Mouse (Mus musculus) ES-CJ7 (cell line): ENCODE measurements at regions not wholly inside any gene's neighbourhood (a gene's known extent, or its start where the extent isn't known, plus 50 kb on each side); places are given as distances from the start of the nearest gene placed in this dataset.
"Not testable (repeated sequence)": the region's sequence is repeated elsewhere in the genome, so short reads cannot be mapped to it uniquely, and the experiment has no call there.

ENCODE experiments used
- DNase-seq: peaks from one replicate; pipeline ENCODE4 v3.0.0; 2011; ENCODE audit warnings: low read depth, low spot score

GRCm38 (mm10) chrX:99732526-99732925, 88.3 kb upstream of the Tmem28 start:
- DNase-seq, result no peak

DNA sequence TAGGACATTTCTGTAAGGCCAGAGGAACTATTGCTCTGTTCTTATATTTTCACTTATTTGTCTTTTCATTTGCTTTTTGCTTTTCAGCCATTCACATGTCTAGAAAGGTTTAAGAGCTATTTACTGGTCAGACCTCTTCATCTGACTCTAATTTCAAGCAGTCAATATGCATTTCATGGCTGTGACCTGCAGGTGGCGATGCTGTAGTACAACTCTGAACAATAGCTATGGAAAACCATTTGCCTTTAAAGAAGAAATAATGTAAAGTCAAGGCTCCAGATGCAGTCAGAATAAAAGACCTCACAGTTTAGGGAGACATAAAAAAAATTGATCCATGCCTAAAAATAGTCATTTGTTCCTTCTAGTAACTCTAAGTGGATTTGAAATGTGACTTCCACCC, 95.7 kb upstream of the Tmem28 start:
- peak; percentile 37 for DNase-seq

DNA sequence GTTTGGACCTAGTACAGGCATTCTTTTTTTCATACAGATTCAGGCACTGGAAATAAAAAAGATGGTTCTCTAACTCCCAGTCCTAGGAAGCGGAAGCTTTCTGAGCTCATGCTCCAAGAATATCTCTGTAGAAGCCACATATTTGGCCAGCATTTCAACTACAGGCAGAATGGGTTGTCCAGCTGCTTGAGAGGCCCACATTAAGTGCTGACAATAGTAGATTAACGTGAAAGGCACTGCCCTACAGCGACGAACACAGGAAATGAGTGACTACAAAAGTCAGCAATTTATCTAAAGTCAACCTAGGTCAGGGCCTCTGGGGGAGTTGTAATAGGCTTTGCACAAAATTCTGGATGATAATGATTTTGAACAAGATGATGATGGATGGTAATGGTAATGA, 125.5 kb upstream of the Tmem28 start:
- DNase-seq, result no peak

GRCm38 (mm10) chrX:99690971-99691370, 129.8 kb upstream of the Tmem28 start:
- no peak for DNase-seq

DNA sequence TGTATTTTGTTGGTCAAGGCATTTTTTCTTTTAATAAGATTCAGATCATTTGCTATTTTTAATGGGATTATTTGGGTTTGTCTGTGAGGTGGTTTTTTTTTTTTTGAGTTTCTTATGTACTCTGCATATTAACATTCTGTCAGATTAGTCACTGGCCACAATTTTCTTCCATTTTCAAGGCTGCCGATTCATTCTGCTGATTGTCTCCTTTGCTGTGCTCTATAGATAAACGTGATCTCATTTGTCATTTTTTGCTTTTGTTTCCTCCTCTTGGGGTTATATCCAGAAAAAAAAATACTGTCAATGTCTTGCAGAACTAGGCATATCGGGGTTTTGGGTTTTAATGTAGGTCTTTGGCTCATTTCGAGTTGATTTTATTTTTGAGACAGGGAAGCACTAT, 131.1 kb upstream of the Tmem28 start:
- no peak for DNase-seq

- not testable (repeated sequence) for DNase-seq
These were observed 138.3 kb upstream of the Tmem28 start for GRCm38 (mm10) chrX:99682491-99682890.

DNA sequence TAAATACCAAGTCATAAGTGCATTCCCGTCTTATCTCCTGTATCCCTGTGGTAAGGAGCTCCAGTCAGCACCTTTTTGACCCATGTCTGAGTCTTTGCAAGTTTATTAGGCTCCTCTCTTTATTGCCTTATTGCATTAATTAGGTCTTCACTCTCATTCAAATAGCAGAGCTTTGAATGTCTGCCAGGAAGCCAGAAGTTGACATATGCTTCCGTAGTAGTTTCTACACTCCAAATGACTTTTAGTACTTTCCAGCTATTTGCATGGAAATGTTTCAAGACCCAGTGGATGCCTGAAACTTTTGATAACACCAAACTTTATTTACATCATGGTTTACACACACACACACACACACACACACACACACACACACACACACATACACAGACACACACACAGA, 153.2 kb upstream of the Tmem28 start:
- no peak for DNase-seq

GRCm38 (mm10) chrX:99662566-99662965, 158.3 kb upstream of the Tmem28 start:
- DNase-seq, result no peak

GRCm38 (mm10) chrX:99659496-99660140, 161.2 kb upstream of the Tmem28 start:
- no peak for DNase-seq

- DNase-seq, result peak; percentile 51
These were observed 162.9 kb upstream of the Tmem28 start for GRCm38 (mm10) chrX:99657790-99658451.

DNA sequence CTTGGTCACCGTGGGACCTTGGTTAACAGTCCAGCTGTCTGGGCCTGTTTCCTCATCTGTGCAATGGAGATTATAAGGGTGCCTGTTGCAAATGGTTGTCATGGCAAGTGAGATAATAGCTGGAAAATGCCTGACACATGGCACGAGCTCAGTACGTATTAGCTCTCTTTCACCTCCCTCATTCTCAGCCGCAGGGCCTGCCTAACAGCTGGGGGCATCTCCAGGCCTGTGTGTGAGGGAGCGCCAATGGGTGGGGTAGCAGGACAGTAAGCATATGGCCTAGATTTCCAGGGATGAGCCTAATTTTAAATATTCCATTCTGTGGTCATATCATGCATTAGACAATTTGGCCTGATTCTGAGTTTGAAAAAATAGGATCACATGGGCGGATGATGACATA, 163.8 kb upstream of the Tmem28 start:
- no peak for DNase-seq

DNA sequence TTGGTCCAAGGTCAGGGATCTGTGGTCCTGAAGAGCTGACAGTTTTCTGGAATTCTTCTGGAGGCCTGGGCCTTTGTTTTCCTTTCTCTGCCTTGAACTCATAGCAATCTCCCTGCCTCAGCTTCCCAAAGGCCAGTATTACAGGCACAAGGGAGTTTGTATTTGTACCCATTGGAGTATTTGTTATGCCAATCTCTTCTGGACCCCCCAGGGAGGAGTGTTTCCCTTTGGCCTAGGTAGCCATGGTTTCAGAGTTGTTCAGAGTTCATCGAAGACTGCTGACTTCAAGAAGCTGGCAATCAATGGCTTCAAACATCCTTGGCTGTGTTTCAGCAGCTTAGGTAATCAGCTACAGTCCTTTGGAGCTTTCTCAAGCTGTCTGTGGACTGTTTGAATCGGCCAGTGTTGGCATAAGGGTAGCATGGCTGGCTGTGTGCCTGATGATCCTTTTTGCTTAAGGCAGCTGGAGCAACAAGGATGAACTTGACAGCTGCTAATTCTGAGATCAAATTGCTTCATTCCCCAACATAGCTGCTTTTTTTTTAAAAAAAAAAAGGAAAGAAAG, 161.2 kb upstream of the Pja1 start:
- peak; percentile 28 for DNase-seq

DNA sequence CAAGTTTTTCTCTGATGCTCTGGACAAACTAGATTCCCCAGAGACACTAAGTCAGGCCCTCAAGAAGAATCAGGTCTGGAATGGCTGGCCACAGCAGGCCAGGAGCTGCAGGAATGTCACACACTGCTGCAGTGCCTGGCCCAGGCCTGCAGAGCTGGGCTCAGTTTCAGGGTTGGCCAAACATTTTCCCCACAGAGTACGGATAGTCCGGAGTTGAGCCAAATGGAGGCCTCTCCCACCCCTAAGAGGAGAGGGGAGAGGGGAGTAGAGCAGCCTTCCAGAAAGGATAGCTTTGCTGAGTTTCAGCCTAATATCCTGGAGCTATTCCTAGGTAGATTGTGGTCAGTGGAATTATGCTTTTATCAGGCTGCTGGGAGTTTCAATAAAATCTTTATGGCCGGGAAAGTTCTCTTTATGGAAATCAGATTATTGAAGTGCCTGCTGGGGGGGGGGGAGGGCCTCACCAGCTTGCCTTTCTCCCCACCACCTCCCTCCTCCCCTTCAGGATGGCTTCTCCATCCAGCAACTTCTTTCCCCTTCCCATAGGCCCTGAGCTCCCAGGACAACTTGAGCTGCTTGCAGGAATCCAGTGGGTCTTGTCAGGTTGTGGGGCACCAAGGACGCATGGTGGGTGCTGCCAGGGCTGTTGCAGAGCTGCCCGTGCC, 153.6 kb upstream of the Pja1 start:
- DNase-seq, result no peak

- DNase-seq, result no peak
These were observed 141.2 kb upstream of the Pja1 start for GRCm38 (mm10) chrX:99612130-99612759.

- no peak for DNase-seq
These were observed 139.0 kb upstream of the Pja1 start for GRCm38 (mm10) chrX:99610096-99610495.

GRCm38 (mm10) chrX:99609591-99609990, 138.5 kb upstream of the Pja1 start:
- DNase-seq, result no peak

DNA sequence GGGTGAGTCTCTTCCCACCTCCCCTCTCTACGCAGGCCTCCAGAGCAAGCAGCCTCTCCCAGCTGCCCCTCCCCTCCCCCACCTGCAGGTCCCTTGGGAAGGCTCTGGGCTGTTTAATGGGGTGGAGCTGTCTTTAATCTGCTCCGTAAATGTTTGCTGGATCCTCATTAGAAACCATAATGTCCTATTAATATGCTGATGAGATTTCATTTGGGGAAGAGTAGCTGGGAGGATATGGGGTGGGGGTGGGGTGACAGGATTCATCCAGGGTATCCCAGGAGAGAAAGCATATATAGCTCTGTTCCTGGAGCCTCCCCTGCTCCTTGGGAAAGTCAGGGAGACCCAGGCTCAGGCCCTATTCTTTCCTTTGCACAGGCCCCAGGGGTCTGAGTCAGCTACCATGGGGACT, 137.2 kb upstream of the Pja1 start:
- DNase-seq, result peak; percentile 59

- no peak for DNase-seq
These were observed 134.2 kb upstream of the Pja1 start for GRCm38 (mm10) chrX:99605084-99605824.

DNA sequence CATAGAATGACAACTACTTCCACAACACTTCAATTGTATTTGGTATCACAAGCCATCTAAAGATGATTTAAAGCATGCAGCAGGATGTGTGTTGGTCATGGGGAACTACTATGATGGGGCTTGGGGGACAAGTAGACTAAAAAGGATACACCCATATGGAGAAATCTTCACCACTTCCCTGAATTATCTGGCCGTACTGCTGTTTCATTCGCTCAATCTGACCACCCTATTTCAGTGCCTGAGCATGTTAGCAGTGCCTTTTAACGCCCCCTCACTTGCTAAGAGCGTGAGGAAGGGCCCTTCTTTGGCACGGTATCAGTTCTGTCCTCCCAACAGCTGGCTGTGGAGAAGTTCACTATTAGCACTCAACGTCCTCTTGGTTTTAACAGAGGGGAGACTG, 132.6 kb upstream of the Pja1 start:
- no peak for DNase-seq

DNA sequence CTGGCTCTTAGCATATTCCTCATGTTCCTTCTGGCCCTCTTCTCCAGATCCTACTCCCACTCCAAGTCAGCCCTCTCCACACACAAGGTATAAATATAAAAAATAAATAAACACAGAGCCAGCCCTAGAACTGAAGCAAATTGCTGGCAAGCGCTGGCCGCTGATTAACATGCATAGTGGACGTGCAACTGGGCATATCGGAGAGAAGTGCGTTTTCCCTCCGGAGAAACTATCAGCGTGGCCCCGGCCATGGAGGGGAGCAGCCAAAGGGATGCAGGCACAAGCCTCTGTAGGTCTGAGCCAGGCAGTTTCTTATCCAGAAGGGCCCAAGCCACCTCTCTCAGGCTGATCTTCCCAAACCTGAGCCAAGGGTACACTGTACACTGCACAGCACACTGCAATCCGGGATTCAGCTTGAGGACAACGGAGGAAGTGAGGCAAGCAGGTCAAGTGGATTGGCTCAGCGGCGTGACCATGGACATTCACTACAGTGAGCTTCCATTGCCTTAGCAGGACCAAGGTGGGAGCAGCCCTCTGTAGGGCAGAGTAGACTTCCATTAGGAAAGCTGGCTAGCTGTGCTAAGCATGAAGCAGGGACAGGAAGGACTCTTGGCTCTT, 131.3 kb upstream of the Pja1 start:
- DNase-seq, result no peak

GRCm38 (mm10) chrX:99595493-99595892, 124.4 kb upstream of the Pja1 start:
- no peak for DNase-seq
